Comparison of ENCODE assay signal across 8 mouse cellular contexts in the genomic region with DNA sequence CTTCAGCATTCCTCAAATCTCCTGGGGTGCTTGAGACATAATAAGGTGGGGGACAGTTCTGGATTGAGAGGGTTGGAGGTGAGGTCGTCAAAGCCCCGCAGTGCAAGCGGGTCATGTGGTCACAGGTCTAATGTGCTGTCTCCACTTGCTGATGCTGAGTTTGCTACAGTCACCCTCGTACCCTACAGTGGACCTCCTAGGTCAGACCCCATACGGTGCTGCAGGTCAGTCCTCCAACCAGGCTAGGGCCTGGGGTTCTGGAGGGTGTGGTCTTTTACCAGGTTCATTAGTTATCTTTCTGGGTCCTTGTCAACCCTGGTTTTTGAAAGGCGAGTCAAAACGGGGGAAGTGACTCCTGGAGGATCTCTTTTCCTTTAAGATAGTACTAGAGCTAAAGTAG. TPM values are rescaled to one million over a fixed set of nuclear protein-coding genes. Genes with fewer than 3 reads are reported as not detected.
A peak's percentile ranks its signal among the peaks of the same experiment; 100 is the strongest.
DNase-seq lines count a peak whose midpoint lies in the region; ATAC-seq lines count a peak whose summit lies in the region.

No protein-coding gene starts in this region.

- no peak overlapping the region for H3K27ac ChIP-seq in kidney, embryonic 14.5 days (ENCODE audit: low read depth, low read length)
- peak overlapping the region; percentile 17; the same call in 1 of the 2 replicates for H3K27ac ChIP-seq in hindbrain, embryonic 11.5 days (ENCODE audit: low read depth, low read length)
- peak overlapping the region; percentile 94 for H3K27ac ChIP-seq in midbrain, embryonic 15.5 days

- no peak for DNase-seq in kidney, postnatal 4 days
- peak; percentile 33 for DNase-seq in brain, adult 2 months (ENCODE audit: low read depth, low spot score)
- no peak for DNase-seq in hindbrain, embryonic 11.5 days (ENCODE audit: low spot score)
- no peak for DNase-seq in natural killer cell, adult 2 months (ENCODE audit: low spot score in 2 of 2)
- no peak for DNase-seq in thymus, adult 18-20 months

- H3K4me1 ChIP-seq in kidney, embryonic 14.5 days (ENCODE audit: control insufficient read depth, insufficient read depth, low read length), result peaks cover 36% of the 10 kb centered on the region
- H3K4me1 ChIP-seq in hindbrain, embryonic 11.5 days (replicated peaks; ENCODE audit: control insufficient read depth, insufficient read depth, low read length), result no peaks in the 10 kb centered on the region
- H3K4me1 ChIP-seq in midbrain, embryonic 15.5 days, result peaks cover 49% of the 10 kb centered on the region

- 10% methylated on average over 7 of the region's 7 CpGs for WGBS in kidney, embryonic 14.5 days
- WGBS in hindbrain, embryonic 11.5 days, result 13% methylated on average over 7 of the region's 7 CpGs
- WGBS in midbrain, embryonic 15.5 days, result 8% methylated on average over 7 of the region's 7 CpGs

- peak overlapping the region; percentile 87 for H3K4me3 ChIP-seq in kidney, embryonic 14.5 days (ENCODE audit: low read length)
- peak overlapping the region; percentile 87 for H3K4me3 ChIP-seq in hindbrain, embryonic 11.5 days (ENCODE audit: low read depth, low read length)
- peak overlapping the region; percentile 66 for H3K4me3 ChIP-seq in midbrain, embryonic 15.5 days

- peak; percentile 56; the same call in 1 of the 2 replicates for ATAC-seq in kidney, embryonic 14.5 days (ENCODE audit: low FRiP score, low TSS enrichment)
- peak; percentile 52; the same call in 1 of the 2 replicates for ATAC-seq in hindbrain, embryonic 11.5 days (ENCODE audit: low FRiP score)
- ATAC-seq in midbrain, embryonic 15.5 days (replicated peaks), result peak; percentile 50
- ATAC-seq in granulocyte monocyte progenitor cell, adult 5-6 weeks (replicated peaks; ENCODE audit: poor library complexity, severe bottlenecking), result no peak

- no peaks in the 10 kb centered on the region for H3K27me3 ChIP-seq in kidney, embryonic 14.5 days (ENCODE audit: control insufficient read depth, insufficient read depth, low read length)
- no peaks in the 10 kb centered on the region for H3K27me3 ChIP-seq in hindbrain, embryonic 11.5 days (ENCODE audit: control insufficient read depth, insufficient read depth, low read length)
- no peaks in the 10 kb centered on the region for H3K27me3 ChIP-seq in midbrain, embryonic 15.5 days (replicated peaks)

- no peaks in the 10 kb centered on the region for H3K36me3 ChIP-seq in kidney, embryonic 14.5 days (ENCODE audit: control insufficient read depth, insufficient read depth, low read length)
- H3K36me3 ChIP-seq in hindbrain, embryonic 11.5 days (ENCODE audit: control insufficient read depth, insufficient read depth, low read length), result no peaks in the 10 kb centered on the region
- H3K36me3 ChIP-seq in midbrain, embryonic 15.5 days (replicated peaks), result no peaks in the 10 kb centered on the region

- peak overlapping the region; percentile 92 for H3K4me2 ChIP-seq in kidney, embryonic 14.5 days (replicated peaks; ENCODE audit: low read depth, low read length)
- H3K4me2 ChIP-seq in hindbrain, embryonic 11.5 days (replicated peaks; ENCODE audit: low read depth, low read length), result peak overlapping the region; percentile 88
- H3K4me2 ChIP-seq in midbrain, embryonic 15.5 days, result peak overlapping the region; percentile 88

- H3K9ac ChIP-seq in kidney, embryonic 14.5 days (ENCODE audit: low read depth, low read length), result peak overlapping the region; percentile 96
- peak overlapping the region; percentile 94 for H3K9ac ChIP-seq in hindbrain, embryonic 11.5 days (ENCODE audit: low read depth, low read length)
- H3K9ac ChIP-seq in midbrain, embryonic 15.5 days, result peak overlapping the region; percentile 90

- no peaks in the 10 kb centered on the region for H3K9me3 ChIP-seq in kidney, embryonic 14.5 days (ENCODE audit: control insufficient read depth, low read length)
- H3K9me3 ChIP-seq in hindbrain, embryonic 11.5 days (ENCODE audit: control insufficient read depth, low read length), result no peaks in the 10 kb centered on the region
- H3K9me3 ChIP-seq in midbrain, embryonic 15.5 days, result no peaks in the 10 kb centered on the region

RNA-seq across cellular contexts. Expression of a gene that starts 0.4 kb away (rescaled TPM):
- 6.5 and 9.7 TPM in 2 replicates for polyA plus RNA-seq in kidney, embryonic 14.5 days (2014; fragmentation: Nextera tagmentation; extraction: Ambion mirVana)
- polyA plus RNA-seq in hindbrain, embryonic 11.5 days (2014; fragmentation: Nextera tagmentation; extraction: Ambion mirVana), result 8.7 and 10.1 TPM in 2 replicates
- polyA plus RNA-seq in midbrain, embryonic 15.5 days (2015; fragmentation: Nextera tagmentation; extraction: Ambion mirVana), result 41.0 and 41.7 TPM in 2 replicates
- total RNA-seq in granulocyte monocyte progenitor cell, adult 5-6 weeks (2014; fragmentation: Nextera tagmentation), result 15.0 and 19.9 TPM in 2 replicates
- 15.9 and 18.4 TPM in 2 replicates for total RNA-seq in granulocyte monocyte progenitor cell, adult 5-6 weeks (2017)

RNA-seq across cellular contexts. Expression of a gene that starts 24.3 kb away (rescaled TPM):
- polyA plus RNA-seq in kidney, embryonic 14.5 days (2014; fragmentation: Nextera tagmentation; extraction: Ambion mirVana), result 6.8 and 8.8 TPM in 2 replicates
- polyA plus RNA-seq in hindbrain, embryonic 11.5 days (2014; fragmentation: Nextera tagmentation; extraction: Ambion mirVana), result 4.6 and 5.1 TPM in 2 replicates
- polyA plus RNA-seq in midbrain, embryonic 15.5 days (2015; fragmentation: Nextera tagmentation; extraction: Ambion mirVana), result 1.6 and 2.2 TPM in 2 replicates
- total RNA-seq in granulocyte monocyte progenitor cell, adult 5-6 weeks (2014; fragmentation: Nextera tagmentation), result 8.0 and 12.6 TPM in 2 replicates
- total RNA-seq in granulocyte monocyte progenitor cell, adult 5-6 weeks (2017), result 6.9 and 8.7 TPM in 2 replicates
